Mouse (Mus musculus) heart, embryonic 13.5 days (tissue): ENCODE results near the gene Dgkg. TPM values are rescaled to one million over a fixed set of nuclear protein-coding genes. Genes with fewer than 3 reads are reported as not detected.

Experiments used
- ATAC-seq: fragments of 200-750 bp; cut with Nextera tagmentation; 2 replicates; pipeline ENCODE4 v1.8.0; 2017; ENCODE audit warnings: moderate TSS enrichment; ENCODE audit not compliant: insufficient number of reproducible peaks, low FRiP score, low TSS enrichment; ENCODE audit errors: extremely low read depth
- H3K27ac ChIP-seq: fragments of 300-500 bp; sonication (generic); replicated peaks from 2 replicates; pipeline ENCODE4 v1.5.1; 2015; ENCODE audit warnings: moderate library complexity, mild to moderate bottlenecking, inconsistent platforms
- H3K27me3 ChIP-seq: fragments of 300-500 bp; sonication (generic); replicated peaks from 2 replicates; pipeline ENCODE4 v1.6.1; 2015; ENCODE audit warnings: mild to moderate bottlenecking, inconsistent platforms
- H3K36me3 ChIP-seq: fragments of 300-500 bp; sonication (generic); 2 replicates; pipeline ENCODE4 v1.6.1; 2015; ENCODE audit warnings: mild to moderate bottlenecking, inconsistent platforms
- H3K4me1 ChIP-seq: fragments of 300-500 bp; sonication (generic); 2 replicates; pipeline ENCODE4 v1.6.1; 2015; ENCODE audit warnings: inconsistent platforms
- H3K4me2 ChIP-seq: fragments of 300-500 bp; sonication (generic); 2 replicates; pipeline ENCODE4 v1.6.1; 2015; ENCODE audit warnings: inconsistent platforms, mild to moderate bottlenecking, moderate library complexity
- H3K4me3 ChIP-seq: fragments of 300-500 bp; sonication (generic); 2 replicates; pipeline ENCODE4 v1.5.1; 2015; ENCODE audit warnings: moderate library complexity, mild to moderate bottlenecking, inconsistent platforms
- H3K9ac ChIP-seq: fragments of 300-500 bp; sonication (generic); 2 replicates; pipeline ENCODE4 v1.6.1; 2015; ENCODE audit warnings: inconsistent platforms, mild to moderate bottlenecking, moderate library complexity
- H3K9me3 ChIP-seq: fragments of 300-500 bp; sonication (generic); 2 replicates; pipeline ENCODE4 v1.6.1; 2016; ENCODE audit warnings: inconsistent platforms
- WGBS: fragments of 180-500 bp; shearing (Covaris S2); methylation state at CpG from one replicate; pipeline ENCODE4 v1.1.7; 2015; ENCODE audit warnings: mixed read lengths; 5-methylcytosine and 5-hydroxymethylcytosine counted together
- polyA plus RNA-seq: library from polyadenylated mRNA; unstranded; fragments of >200 nt; fragmentation: Nextera tagmentation; extraction: Ambion mirVana; gene quantifications from 2 replicates; pipeline ENCODE4 v1.2.1, GENCODE M21; 2015

The Dgkg gene
- polyA plus RNA-seq, 1 experiment from 2014 or later = 0.43 TPM

DNA sequence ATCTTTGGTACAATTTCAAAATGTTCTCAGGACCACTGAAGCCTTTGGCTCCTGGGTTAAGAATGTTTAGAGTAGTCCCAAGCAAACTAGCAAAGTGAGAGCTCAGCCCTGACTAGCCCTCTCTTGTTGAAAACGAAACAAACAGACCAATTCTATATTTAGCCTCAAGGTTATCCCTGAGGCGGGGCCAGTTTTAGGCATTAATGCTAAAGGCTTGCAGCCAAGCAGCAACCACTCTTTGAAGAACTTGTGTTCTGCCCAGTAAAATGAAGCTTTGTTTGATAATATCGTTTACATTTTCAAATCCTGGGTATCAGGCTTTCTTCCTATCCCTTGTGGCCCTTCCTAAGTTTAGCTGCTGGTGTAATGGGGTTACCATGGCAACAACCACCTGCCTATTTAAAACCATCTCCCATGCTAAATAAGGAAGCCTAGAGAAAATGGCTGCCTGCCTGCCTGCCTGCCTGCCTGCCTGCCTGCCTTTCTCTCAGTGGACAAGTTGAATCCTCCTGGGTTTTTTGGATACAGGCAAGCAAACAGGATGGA, 111.9 kb downstream of the Dgkg start:
- Histone ChIP-seq H3K9ac (0 out of 2 replicates have a peak overlapping the region, but pooled peaks have one; percentile 1), H3K4me2 (peak overlapping the region; percentile 35), H3K36me3 (no peaks in the 10 kb centered on the region), H3K4me3 (no peak overlapping the region), H3K27ac (peak overlapping the region; percentile 57), H3K27me3 (no peaks in the 10 kb centered on the region), H3K4me1 (peaks cover 81% of the 10 kb centered on the region), H3K9me3 (no peaks in the 10 kb centered on the region)
- no peak for ATAC-seq
- 14% methylated on average over 3 of the region's 3 CpGs for WGBS

GRCm38 (mm10) chr16:22542691-22543141, 114.3 kb downstream of the Dgkg start:
- H3K4me1 ChIP-seq = peaks cover 66% of the 10 kb centered on the region
- WGBS = 26% methylated on average over 6 of the region's 6 CpGs
- no peaks in the 10 kb centered on the region for H3K36me3 ChIP-seq
- ATAC-seq = peak; percentile 64; the same call in 1 of the 2 replicates
- no peaks in the 10 kb centered on the region for H3K9me3 ChIP-seq
- H3K27me3 ChIP-seq = no peaks in the 10 kb centered on the region
- H3K4me3 ChIP-seq = no peak overlapping the region
- H3K4me2 ChIP-seq = peak overlapping the region; percentile 18
- peak overlapping the region; percentile 88 for H3K27ac ChIP-seq
- no peak overlapping the region for H3K9ac ChIP-seq

- peaks cover 57% of the 10 kb centered on the region for H3K4me1 ChIP-seq
- no peak overlapping the region for H3K9ac ChIP-seq
Observed at GRCm38 (mm10) chr16:22539275-22539674, 117.7 kb downstream of the Dgkg start.

DNA sequence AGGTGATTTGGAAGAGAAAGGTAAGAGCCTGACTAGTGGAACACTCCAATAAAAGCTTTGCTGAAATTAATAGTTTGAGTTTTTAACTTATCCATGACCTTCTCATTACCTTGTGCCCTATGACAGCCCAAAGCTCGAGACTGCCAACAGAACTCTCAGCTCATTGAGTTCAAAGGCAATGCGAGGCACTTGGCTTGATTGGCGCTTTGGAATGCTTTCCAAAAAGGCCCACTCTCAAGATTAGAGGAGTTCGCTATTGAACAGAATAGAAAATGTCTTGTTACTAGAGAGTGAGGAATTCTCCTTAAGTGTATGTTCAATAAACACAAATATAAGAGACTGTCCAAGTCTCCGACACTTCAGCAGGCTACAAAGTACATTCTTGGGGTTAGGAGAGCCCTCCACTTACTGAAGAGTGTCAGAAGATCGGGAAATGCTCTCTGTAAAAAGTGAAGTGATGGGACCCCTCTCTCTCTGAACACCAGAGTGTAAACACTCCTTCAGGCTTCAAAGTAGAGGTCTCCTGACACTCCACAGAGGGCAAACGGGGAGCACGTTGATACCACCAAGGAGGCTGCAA, 120.3 kb downstream of the Dgkg start:
- Histone ChIP-seq H3K27me3 (peaks cover 6% of the 10 kb centered on the region; the same call in 1 of the 2 replicates), H3K27ac (no peak overlapping the region), H3K9me3 (no peaks in the 10 kb centered on the region), H3K36me3 (no peaks in the 10 kb centered on the region), H3K9ac (no peak overlapping the region), H3K4me3 (no peak overlapping the region), H3K4me1 (peaks cover 45% of the 10 kb centered on the region), H3K4me2 (no peak overlapping the region)
- ATAC-seq = no peak
- WGBS = 31% methylated on average over 8 of the region's 8 CpGs

More at GRCm38 (mm10) chr16:22539275-22539674, 117.7 kb downstream of the Dgkg start:
- no peak for ATAC-seq
- 81% methylated on average over 6 of the region's 6 CpGs for WGBS
- H3K4me2 ChIP-seq = no peak overlapping the region
- H3K9me3 ChIP-seq = no peaks in the 10 kb centered on the region
- no peaks in the 10 kb centered on the region for H3K27me3 ChIP-seq
- no peak overlapping the region for H3K27ac ChIP-seq
- no peaks in the 10 kb centered on the region for H3K36me3 ChIP-seq
- H3K4me3 ChIP-seq = no peak overlapping the region

GRCm38 (mm10) chr16:22533087-22533486, 123.9 kb downstream of the Dgkg start:
- Histone ChIP-seq H3K36me3 (no peaks in the 10 kb centered on the region), H3K9ac (no peak overlapping the region), H3K27ac (no peak overlapping the region), H3K27me3 (peaks cover 6% of the 10 kb centered on the region; the same call in 1 of the 2 replicates), H3K4me2 (no peak overlapping the region), H3K9me3 (no peaks in the 10 kb centered on the region), H3K4me1 (peaks cover 47% of the 10 kb centered on the region), H3K4me3 (no peak overlapping the region)
- no peak for ATAC-seq
- 83% methylated on average over 3 of the region's 3 CpGs for WGBS

DNA sequence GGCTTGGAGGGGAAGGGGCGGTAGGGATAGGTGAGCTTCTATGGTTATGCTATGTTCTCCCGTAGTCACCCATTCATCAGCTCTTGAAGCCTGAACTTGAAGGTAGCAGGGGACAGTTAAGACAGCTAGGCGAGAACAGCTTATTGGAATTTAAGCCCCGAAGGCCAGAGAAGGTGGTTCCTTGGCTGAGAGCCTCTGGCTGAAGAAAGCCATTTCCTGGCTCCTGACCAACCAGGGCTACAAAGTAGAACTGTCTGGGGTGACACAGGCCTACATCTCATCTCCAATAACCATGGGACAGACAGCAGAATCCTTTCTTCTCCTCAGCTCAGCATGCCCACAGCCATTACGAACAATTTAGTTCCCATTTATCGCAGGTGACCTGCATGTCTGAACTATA, 125.2 kb downstream of the Dgkg start:
- no peak for ATAC-seq
- Histone ChIP-seq H3K27me3 (peaks cover 6% of the 10 kb centered on the region; the same call in 1 of the 2 replicates), H3K9ac (0 out of 2 replicates have a peak overlapping the region, but pooled peaks have one; percentile 15), H3K4me2 (no peak overlapping the region), H3K9me3 (no peaks in the 10 kb centered on the region), H3K36me3 (no peaks in the 10 kb centered on the region), H3K27ac (no peak overlapping the region), H3K4me1 (peaks cover 54% of the 10 kb centered on the region), H3K4me3 (no peak overlapping the region)
- 65% methylated on average over 6 of the region's 6 CpGs for WGBS

- no peak overlapping the region for H3K27ac ChIP-seq
- no peak overlapping the region for H3K4me2 ChIP-seq
- H3K4me3 ChIP-seq = no peak overlapping the region
- no peak overlapping the region for H3K9ac ChIP-seq
- peaks cover 53% of the 10 kb centered on the region for H3K4me1 ChIP-seq
- H3K36me3 ChIP-seq = no peaks in the 10 kb centered on the region
- peaks cover 6% of the 10 kb centered on the region; the same call in 1 of the 2 replicates for H3K27me3 ChIP-seq
- H3K9me3 ChIP-seq = no peaks in the 10 kb centered on the region
- ATAC-seq = no peak
- 74% methylated on average over 9 of the region's 9 CpGs for WGBS
Observed at GRCm38 (mm10) chr16:22531041-22531440, 126.0 kb downstream of the Dgkg start.

DNA sequence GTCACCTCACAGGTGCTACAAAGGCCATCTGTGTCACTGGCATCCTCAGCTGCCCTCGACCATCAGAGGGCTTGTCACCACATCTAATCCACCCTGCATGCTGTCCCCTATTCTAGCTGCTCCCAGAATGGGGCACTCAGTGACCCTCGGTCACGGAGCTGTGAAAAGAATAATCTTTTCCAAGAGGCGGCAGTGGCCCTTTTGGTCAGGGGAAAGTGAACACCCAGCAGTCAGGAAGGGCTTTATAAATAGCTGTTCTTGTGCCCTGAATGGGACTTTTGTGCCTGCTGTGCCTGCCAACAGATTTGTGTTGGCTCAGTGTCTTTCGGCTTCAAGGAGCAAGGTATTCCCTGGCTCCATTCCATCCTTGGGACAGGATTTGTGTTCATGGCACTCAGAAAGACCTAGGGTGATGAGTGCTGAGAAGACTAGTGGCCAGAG, 129.5 kb downstream of the Dgkg start:
- Histone ChIP-seq H3K27me3 (no peaks in the 10 kb centered on the region), H3K4me1 (peaks cover 52% of the 10 kb centered on the region), H3K36me3 (no peaks in the 10 kb centered on the region), H3K9me3 (0 out of 2 replicates have a peak, but pooled peaks cover 6% of the 10 kb centered on the region), H3K4me2 (peak overlapping the region; percentile 26; the same call in 1 of the 2 replicates), H3K9ac (no peak overlapping the region), H3K27ac (peak overlapping the region; percentile 85), H3K4me3 (no peak overlapping the region)
- ATAC-seq = peak; percentile 51; the same call in 1 of the 2 replicates
- WGBS = 27% methylated on average over 5 of the region's 5 CpGs

- no peak overlapping the region for H3K4me3 ChIP-seq
Observed at GRCm38 (mm10) chr16:22526386-22526785, 130.6 kb downstream of the Dgkg start.

GRCm38 (mm10) chr16:22517431-22518384, 139.3 kb downstream of the Dgkg start:
- H3K4me3 ChIP-seq = no peak overlapping the region
- H3K36me3 ChIP-seq = no peaks in the 10 kb centered on the region
- peak overlapping the region; percentile 55 for H3K27ac ChIP-seq
- peaks cover 16% of the 10 kb centered on the region for H3K4me1 ChIP-seq
- H3K9me3 ChIP-seq = no peaks in the 10 kb centered on the region
- 18% methylated on average over 20 of the region's 20 CpGs for WGBS
- no peaks in the 10 kb centered on the region for H3K27me3 ChIP-seq
- ATAC-seq = peak; percentile 59; the same call in 1 of the 2 replicates
- H3K4me2 ChIP-seq = 0 out of 2 replicates have a peak overlapping the region, but pooled peaks have one; percentile 19
- H3K9ac ChIP-seq = 0 out of 2 replicates have a peak overlapping the region, but pooled peaks have one; percentile 29

More at GRCm38 (mm10) chr16:22526386-22526785, 130.6 kb downstream of the Dgkg start:
- Histone ChIP-seq H3K9ac (no peak overlapping the region), H3K4me2 (no peak overlapping the region), H3K9me3 (0 out of 2 replicates have a peak, but pooled peaks cover 6% of the 10 kb centered on the region), H3K27me3 (no peaks in the 10 kb centered on the region), H3K36me3 (no peaks in the 10 kb centered on the region), H3K4me1 (peaks cover 40% of the 10 kb centered on the region), H3K27ac (peak overlapping the region; percentile 85)
- no peak for ATAC-seq
- 72% methylated on average over 4 of the region's 4 CpGs for WGBS

DNA sequence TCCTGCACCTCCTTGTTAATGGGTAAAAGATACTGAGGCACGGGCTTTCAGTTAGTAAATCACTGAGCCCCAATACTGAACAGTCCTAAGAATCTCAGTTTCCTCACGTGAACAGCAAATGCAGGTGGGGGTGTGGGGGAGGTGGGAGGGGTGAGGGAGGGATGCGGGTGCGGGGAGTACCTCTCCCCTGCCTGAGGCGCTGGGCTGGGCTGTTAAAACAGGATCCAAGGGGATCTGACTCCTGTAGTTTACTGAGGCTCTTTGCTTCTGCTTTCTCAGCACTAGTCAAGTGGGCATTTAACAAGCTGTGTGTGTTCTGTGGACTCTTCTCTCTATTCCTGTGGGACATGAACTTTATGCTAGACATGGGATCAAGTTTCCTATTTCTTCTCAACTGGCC, 141.5 kb downstream of the Dgkg start:
- Histone ChIP-seq H3K9me3 (no peaks in the 10 kb centered on the region), H3K4me1 (peaks cover 19% of the 10 kb centered on the region), H3K27me3 (no peaks in the 10 kb centered on the region), H3K9ac (no peak overlapping the region), H3K36me3 (no peaks in the 10 kb centered on the region), H3K4me2 (no peak overlapping the region), H3K4me3 (no peak overlapping the region), H3K27ac (no peak overlapping the region)
- no peak for ATAC-seq
- 49% methylated on average over 5 of the region's 5 CpGs for WGBS
